Mouse (Mus musculus): ENCODE results near the gene Ugt1a5.
"Not testable (repeated sequence)": the region's sequence is repeated elsewhere in the genome, so short reads cannot be mapped to it uniquely, and the experiment has no call there.

Gene Ugt1a5

DNA sequence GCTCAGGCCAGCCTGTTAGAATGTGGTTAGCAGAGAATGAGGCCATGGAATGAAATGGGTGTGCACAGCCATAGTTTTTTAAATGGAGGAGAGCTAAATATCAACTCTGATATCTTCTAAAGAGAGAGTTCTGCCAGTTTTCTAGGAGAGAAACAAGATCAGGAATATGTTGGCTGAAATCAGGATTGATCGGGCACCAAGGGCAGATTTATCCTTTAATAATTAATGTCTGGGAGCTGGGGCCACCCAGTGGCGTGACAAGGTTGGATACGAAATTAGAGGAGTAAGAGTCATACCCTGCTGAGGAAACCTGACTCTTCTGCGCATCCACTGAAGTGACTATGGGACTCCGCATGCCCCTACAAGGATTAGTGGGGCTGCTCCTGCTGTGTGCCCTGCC is at the start of gene Ugt1a5:
Ugt1a5 (plus strand) TSS at position 302 of the 400 bp plus-strand sequence.
- DNase-seq (ENCODE audit: low read depth, low spot score): no peak

DNA sequence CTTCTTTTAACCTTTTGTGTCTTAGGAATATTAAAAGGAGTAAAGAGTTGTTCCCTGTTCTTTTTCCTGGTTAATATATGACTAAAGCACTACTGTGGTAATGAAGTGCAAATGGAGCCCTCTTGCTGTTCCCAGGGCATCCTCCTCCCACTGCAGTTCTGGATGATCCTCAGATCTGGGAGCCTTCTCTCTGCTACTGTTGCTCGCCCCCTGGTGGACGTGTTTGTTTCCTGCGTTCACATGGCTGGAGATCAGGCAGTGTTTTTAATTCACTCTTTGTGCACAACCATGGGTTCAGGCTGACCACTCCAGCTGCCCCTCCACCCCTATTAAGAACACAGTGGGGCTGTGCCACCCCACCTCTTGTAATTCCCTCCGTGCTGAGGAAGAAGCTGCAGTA is 45.3 kb upstream of the Ugt1a5 start:
- DNase-seq (ENCODE audit: low read depth, low spot score): not testable (repeated sequence)

DNA sequence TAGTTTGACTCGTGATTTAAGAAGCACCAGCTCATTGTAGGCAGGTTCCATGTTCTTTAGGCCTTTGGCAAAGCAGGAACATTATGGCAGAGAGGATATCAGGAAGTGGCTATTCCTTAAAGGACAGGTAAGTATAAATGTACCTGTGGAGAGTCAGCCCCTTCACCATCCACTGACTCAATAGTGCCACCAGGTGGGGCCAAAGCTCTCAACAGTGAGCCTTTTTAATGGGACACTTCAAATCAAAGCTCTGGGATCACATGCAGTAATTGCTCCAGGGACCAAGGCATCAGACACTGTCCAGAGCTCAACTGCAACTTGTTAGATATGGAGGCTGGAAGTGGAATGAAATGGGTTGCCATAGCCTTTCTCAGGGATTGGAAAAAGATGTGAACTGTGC is 44.3 kb upstream of the Ugt1a5 start:
- DNase-seq (ENCODE audit: low read depth, low spot score): not testable (repeated sequence)

DNA sequence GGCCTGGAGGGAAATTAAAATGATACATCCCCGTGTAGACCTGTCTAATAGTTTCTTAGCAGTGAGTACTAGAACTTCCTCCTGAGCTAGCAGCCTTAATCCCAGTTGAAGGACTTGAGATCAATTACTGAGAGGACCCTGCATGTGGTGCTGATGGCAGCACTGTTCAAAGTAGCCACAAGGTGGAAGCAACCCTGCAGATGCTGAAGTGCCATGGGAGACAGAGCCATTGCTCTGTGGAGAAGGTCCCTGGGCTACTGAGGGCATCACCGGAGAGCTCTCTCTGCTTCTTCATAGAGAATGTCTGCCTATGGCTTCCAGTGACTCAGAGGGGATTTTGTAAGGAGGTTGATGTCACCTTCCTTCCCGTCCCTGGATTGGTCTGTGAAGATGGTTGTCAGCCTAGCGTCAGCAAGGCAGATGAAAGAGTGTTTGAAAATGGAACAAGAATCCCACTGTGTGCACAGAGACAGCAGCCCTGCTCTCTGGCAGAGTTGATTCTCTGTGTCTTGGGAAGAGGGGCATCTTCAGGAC is 39.9 kb upstream of the Ugt1a5 start:
- DNase-seq (ENCODE audit: low read depth, low spot score): not testable (repeated sequence)

DNA sequence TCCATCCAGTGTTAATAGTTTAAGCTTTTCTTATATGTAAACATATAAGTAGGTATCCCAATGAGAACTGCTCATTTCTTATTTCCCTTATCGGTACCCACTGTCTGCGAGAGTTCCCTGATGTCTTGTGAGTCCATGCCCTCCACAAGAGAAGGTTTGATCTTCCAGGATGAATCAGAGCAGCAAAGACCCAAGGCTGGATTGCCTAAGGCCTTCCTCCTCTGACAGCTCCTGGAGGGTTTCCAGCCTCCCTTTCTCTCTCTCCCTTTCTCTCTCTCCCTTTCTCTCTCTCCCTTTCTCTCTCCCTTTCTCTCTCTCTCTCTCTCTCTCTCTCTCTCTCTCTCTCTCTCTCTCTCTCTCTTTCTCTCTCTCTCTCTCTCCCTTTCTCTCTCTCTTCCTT is 36.7 kb upstream of the Ugt1a5 start:
- not testable (repeated sequence) for DNase-seq (ENCODE audit: low read depth, low spot score)

DNA sequence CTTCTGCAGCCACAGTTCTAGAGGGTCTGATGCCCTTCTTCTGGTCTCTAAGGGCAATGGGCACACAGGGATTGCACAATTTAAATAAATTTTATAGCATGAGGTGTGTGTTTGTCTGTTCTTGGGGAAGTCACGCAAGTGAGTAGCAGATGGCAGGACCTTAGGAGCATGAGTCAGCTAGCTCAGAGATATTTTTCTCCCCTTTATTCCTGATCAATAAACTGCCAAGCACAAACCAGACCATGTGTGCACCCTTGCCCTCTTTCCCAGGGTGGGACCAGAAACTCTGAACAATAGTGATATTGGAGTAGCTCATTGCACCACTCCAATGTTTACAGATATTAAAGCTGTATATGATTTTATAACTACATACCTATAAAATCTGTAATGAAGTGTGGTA is 35.6 kb upstream of the Ugt1a5 start:
- DNase-seq (ENCODE audit: low read depth, low spot score): not testable (repeated sequence)

DNA sequence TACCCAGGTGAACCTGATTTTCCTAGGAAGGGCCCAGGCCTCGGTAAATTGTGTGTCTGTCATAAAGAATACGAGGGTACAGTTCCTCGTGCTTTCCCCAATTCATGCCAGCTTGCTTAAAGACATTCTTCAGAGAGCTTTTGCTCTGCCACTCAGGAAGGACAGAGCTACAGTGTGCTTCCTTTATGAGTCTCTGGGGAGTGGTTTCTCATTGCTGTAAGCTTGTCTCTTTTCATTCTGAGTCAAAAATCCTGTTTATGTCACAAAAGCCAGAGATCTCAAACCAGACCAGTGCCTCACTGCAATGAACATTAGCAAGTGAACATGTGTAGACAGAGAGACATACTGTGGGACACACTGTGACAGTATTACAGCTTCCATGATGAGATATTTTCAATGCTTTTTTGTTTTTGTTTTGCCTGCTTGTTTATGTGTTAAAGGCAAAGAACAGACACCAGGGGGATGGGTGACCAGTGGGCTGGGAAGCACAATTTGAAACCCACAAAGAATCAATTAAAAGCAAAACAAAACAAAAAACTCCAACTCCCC is 31.8 kb upstream of the Ugt1a5 start:
- DNase-seq (ENCODE audit: low read depth, low spot score): no peak

DNA sequence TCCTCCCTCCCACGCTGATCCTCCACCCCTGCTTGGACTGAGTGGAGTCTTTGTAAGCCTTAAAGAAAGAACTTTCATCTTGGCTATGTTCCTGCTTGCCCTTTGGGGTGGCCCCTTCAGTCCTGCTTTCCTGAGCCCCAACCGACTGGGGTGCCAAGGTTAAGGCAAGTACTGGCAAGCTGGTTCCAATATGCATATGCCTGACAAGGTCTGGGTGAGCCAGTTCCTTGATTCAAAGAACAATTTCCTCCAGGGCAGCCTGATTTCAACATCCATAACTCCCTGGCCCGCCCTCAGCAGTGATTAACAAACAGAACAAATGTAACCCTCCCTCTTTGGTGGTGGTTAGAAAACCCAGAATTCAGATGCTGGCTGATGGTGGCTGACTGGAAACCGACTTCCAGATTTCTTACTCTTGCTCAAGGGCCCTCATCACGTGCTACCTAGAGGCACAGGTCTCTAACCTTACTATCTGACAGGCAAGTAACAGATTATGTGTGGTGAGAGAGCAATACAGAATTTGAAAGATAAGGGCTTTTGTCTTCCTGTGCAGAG is 31.3 kb upstream of the Ugt1a5 start, which contains the start of gene Ugt1a6a:
Ugt1a6a (plus strand) TSS at position 353 of the 555 bp plus-strand sequence.
- DNase-seq (ENCODE audit: low read depth, low spot score): not testable (repeated sequence)

DNA sequence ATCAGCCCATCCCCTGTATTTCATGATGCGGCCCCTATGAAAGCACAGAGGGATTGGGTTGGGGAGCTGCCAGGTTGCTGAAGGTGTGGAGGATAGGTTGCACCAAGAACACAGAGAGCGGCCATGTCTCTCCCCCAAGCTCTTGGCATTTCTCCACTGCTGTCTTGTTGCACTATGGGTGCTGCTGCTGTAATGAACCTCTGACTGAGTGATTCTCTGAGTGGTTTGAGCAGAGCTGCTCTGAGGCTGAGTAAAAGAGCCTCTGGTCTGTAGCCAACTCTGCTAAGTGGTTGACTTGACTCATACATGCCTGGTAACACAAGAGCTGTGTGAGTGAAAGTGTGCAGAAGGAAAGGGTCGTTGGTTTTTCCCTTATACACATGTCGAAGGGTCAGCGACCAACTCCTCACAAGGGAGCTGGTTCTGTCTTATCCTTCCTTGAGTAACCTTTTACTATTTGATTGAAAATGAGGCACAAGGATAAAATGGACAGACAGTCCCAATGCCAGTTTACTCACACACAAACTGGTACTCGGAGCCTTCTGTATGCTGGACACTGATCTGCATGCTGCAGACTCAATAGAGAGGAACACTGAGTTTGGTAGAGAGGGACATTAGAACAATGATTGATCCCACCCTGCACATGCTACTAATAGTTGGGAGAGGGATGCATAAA is 30.4 kb upstream of the Ugt1a5 start:
- DNase-seq (ENCODE audit: low read depth, low spot score): not testable (repeated sequence)

DNA sequence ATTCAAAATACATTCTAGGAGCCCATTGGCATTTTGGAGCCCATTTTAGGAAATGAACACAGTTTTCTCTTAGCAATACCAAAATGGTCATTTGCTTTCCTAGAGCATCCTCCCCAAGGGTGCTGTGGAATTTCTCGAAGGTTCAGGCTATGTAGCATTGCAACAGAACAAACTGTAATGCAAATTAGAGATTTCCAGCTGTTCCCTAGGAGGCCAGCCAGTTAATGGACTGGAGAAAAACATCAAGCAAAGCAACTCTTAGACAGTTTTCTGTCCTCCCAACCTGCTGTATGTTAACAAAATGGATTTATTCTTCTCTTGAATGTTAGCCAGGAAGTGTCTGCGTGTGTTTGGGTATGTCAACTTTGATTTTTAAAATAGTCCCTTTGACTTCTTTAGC is 29.2 kb upstream of the Ugt1a5 start:
- DNase-seq (ENCODE audit: low read depth, low spot score): no peak

DNA sequence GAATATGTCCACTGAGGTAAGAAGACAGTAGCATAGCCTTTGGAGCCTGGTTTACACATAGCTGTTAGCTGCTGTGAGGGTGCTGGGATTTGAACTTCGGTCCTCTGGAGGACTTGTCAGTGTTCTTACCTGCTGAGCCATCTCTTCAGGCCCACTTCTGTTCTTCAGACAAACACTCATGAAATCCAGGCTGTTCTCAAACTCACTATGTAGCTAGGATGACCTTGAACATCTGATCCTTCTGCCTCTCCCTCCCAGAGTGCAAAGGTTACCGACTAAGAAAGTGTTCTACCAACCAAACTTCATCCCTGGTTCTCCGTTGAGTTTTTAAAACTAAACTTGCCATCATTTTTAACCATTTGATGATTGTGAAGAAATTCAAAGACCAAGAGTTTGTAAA is 28.5 kb upstream of the Ugt1a5 start:
- no peak for DNase-seq (ENCODE audit: low read depth, low spot score)

DNA sequence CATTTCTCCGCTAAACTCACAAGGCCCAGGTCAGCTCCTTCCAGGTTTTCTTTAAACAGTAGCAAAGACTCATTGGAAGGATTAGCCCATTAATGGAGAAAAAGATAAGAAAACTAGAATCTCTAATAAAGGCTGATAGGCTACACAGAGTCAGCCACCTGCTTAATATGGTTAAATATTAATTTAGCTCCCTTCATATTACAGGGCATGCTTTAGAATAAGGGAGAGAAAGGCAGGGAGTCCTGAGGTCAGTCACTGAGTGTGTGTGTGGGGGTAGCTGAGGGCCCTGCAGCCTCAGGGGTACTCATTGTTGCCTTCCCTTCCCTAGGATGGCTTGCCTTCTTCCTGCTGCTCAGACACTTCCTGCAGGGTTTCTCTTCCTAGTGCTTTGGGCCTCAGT is 27.7 kb upstream of the Ugt1a5 start:
- no peak for DNase-seq (ENCODE audit: low read depth, low spot score)

DNA sequence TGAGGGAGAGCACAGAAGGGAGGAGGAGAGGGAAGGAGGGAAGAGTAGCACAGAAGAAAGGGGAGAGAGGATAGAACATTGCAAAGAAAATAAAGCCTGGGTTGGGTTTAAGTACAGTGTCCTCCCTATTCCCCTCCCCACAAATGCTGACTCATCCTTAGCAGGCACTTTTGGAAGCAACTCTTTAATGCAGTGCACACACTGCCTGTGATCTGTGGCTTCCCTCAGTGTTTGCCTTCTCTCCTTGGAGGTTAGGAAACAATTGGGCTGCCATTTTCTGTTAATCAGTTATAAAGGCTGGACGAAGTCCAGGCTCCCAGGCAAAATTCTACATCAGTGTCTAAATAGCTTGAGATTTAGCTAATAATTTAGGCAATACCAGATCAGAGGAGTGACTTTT is 25.3 kb upstream of the Ugt1a5 start:
- DNase-seq (ENCODE audit: low read depth, low spot score): not testable (repeated sequence)

DNA sequence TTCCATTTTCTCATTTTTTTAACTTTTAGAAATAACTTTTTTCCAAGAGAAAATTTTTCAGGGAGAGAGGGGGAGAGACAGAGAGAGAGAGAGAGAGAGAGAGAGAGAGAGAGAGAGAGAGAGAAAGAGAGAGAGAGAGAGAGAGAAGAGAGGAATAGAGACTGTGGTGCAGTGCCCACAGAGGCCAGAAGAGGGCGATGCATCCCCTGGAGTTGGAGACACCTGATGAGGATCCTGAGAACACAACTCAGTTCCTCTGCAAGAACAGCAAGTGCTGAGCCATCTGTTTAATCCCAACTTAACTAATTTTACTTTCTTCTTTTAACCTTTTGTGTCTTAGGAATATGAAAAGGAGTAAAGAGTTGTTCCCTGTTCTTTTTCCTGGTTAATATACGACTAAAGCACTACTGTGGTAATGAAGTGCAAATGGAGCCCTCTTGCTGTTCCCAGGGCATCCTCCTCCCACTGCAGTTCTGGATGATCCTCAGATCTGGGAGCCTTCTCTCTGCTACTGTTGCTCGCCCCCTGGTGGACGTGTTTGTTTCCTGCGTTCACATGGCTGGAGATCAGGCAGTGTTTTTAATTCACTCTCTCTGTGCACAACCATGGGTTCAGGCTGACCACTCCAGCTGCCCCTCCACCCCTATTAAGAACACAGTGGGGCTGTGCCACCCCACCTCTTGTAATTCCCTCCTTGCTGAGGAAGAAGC is 21.7 kb upstream of the Ugt1a5 start:
- DNase-seq (ENCODE audit: low read depth, low spot score): not testable (repeated sequence)

DNA sequence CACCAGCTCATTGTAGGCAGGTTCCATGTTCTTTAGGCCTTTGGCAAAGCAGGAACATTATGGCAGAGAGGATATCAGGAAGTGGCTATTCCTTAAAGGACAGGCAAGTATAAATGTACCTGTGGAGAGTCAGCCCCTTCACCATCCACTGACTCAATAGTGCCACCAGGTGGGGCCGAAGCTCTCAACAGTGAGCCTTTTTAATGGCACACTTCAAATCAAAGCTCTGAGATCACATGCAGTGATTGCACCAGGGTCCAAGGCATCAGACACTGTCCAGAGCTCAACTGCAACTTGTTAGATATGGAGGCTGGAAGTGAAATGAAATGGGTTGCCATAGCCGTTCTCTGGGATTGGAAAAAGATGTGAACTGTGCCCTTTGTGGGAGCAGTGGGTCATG is 20.5 kb upstream of the Ugt1a5 start:
- not testable (repeated sequence) for DNase-seq (ENCODE audit: low read depth, low spot score)

DNA sequence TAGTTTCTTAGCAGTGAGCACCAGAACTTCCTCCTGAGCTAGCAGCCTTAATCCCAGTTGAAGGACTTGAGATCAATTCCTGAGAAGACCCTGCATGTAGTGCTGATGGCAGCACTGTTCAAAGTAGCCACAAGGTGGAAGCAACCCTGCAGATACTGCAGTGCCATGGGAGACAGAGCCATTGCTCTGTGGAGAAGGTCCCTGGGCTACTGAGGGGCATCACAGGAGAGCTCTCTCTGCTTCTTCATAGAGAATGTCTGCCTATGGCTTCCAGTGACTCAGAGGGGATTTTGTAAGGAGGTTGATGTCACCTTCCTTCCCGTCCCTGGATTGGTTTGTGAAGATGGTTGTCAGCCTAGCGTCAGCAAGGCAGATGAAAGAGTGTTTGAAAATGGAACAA is 15.7 kb upstream of the Ugt1a5 start:
- not testable (repeated sequence) for DNase-seq (ENCODE audit: low read depth, low spot score)

DNA sequence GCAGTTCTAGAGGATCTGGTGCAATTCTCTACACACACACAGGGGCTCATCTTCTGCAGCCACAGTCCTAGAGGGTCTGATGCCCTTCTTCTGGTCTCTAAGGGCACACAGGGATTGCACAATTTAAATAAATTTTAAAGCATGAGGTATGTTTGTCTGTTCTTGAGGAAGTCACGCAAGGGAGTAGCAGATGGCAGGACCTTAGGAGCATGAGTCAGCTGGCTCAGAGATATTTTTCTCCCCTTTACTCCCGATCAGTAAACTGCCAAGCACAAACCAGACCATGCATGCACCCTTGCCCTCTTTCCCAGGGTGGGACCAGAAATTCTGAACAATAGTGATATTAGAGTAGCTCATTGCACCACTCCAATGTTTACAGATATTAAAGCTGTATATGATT is 7.4 kb upstream of the Ugt1a5 start:
- no peak for DNase-seq (ENCODE audit: low read depth, low spot score)

DNA sequence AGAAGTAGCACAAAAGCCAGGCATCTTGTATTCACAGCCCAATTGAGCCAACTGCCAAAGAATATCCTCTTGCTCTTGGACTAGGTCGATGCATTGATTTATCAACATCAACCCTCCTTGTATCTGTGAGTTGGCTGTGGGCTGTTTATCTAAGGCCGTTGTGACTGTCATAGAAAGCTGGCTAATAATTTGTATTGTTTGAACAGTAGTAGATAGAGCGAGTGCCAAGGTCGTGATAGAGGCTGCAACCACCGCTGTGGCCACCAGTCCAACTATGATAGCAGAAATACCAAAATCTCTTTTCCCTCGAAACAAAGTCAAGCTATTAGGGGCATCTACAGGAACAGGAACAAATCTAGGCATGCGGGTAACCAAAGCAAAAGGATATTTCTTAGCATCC is 6.4 kb downstream of the Ugt1a5 start:
- not testable (repeated sequence) for DNase-seq (ENCODE audit: low read depth, low spot score)

DNA sequence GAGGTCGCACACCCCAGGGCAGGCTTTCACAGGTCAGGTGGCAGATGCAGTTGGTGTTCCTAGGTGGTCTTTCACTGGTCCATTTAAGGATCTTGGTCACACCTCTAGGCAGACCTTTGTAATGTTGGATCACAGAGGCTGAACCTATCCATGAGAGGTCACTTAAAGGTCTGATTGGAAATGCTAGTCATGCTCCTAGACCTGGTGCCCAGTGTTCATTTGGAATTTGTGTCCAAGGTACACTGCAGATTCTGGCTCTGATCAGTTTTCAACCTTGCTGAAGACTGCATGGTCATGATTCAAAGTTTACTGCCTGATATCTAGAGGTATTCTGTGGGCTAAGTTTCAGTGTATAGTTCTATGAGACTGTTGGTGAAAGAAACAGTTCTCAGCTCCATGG is 13.8 kb downstream of the Ugt1a5 start:
- no peak for DNase-seq (ENCODE audit: low read depth, low spot score)

DNA sequence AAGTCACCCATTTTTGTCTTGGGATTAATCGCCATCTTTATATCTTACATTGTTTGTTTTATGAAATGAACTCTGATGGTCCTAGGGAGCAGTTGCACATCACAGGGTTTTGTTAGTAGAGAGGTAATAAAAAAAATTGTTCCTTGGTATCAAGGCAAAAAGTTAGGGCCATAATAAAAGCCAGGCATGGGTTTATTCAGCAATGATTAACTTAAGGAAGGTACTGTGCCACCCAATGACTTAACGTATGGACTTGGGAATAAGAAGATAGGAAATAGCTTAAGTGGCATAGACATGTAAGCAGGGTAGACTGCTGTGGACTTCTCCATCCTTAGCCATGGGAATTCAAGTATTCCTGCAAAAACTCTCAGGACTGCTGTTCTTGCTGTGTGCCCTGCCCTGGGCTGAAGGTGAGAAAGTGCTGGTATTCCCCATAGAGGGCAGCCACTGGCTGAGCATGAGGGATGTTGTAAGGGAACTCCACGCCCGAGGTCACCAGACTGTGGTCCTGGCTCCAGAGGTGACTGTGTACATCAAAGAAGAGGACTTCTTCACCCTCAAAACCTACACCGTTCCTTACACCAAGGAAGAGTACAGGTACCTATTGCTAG is 20.6 kb downstream of the Ugt1a5 start:
- DNase-seq (ENCODE audit: low read depth, low spot score): no peak

DNA sequence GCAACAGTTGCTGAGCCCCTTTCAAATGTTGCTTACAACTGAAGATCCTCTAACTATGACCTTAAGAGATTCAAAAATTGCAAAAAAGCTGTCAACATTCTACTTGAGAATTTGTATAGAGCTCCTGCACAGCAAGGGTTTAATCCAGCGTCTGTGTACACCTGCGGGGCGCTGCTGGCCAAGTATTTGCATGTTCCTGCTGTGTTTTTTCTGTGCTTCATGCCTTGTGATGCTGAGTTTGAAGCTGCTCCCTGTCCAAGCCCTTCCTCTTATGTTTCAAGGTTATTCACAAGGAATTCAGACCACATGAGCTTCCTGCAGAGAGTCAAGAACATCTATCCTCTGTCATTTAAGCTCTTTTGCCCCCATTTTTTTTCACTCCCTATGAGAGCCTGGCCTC is 26.3 kb downstream of the Ugt1a5 start:
- no peak for DNase-seq (ENCODE audit: low read depth, low spot score)

DNA sequence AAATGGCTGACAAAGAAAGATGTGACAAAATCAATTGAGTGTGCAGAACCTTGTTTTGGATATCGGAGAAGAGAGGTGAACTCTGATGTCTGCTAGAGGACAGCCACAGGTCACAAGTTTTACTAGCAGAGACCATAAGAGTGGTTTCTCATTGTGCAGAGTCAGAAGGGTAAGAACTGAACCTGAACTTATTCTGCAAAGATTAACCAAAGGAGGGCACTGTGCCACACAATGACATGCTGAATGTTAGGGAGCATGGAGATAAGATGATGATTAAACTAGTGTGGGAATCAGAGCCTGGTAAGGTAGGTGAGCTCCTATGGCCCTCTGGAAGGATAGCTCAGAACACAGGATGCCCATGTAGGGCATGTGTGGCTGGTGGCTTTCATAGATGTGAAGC is 29.9 kb downstream of the Ugt1a5 start:
- no peak for DNase-seq (ENCODE audit: low read depth, low spot score)

Data from skeletal muscle tissue, adult 2 months (tissue).